ENCODE assay signal across 9 mouse cellular contexts in the genomic region with DNA sequence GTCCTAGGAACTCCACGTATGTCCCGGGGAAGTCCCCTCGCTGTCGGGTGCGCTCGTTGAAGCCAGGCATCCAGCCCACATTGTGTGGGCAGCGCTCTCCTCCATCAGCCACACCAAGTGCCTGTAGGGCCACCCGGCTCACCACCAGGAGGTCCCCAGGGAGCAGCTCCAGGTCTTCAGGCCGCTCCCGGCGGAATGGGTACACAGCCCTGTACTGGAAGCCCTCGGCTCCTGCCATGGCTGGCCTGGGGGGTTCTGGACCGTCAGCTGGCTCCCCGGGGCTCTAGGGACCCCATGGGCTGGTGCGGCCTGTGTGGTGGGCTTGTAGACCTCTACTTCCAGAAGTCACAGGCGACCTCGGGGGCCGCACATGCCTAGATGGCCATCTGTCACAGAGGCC. TPM values are rescaled to one million over a fixed set of nuclear protein-coding genes. Genes with fewer than 3 reads are reported as not detected.
DNase-seq lines count a peak whose midpoint lies in the region; ATAC-seq lines count a peak whose summit lies in the region.
"Had no signal": no experiment of that assay in that cellular context is flagged by ENCODE, and none has a peak within 500 bp of the region (broad histone marks: within the 10 kb centered on the region; RNA-seq: fewer than 3 reads in every experiment).

No protein-coding gene starts in this region.

- H3K4me2 ChIP-seq in forebrain, embryonic 11.5 days (ENCODE audit: low read depth, low read length, severe bottlenecking) = no peak overlapping the region
- H3K4me2 ChIP-seq in lung, embryonic 15.5 days = peak overlapping the region; percentile 85; the same call in 1 of the 2 replicates
- H3K4me2 ChIP-seq in intestine, embryonic 15.5 days (replicated peaks) = peak overlapping the region; percentile 90
- H3K4me2 ChIP-seq in stomach, embryonic 14.5 days (replicated peaks; ENCODE audit: low read depth, low read length) = no peak overlapping the region

- no peak for ATAC-seq in forebrain, embryonic 11.5 days (replicated peaks; ENCODE audit: low FRiP score)
- ATAC-seq in lung, embryonic 15.5 days (ENCODE audit: borderline replicate concordance, extremely low read depth, low FRiP score, low TSS enrichment) = no peak
- no peak for ATAC-seq in intestine, embryonic 15.5 days
- ATAC-seq in stomach, embryonic 14.5 days (ENCODE audit: insufficient number of reproducible peaks, insufficient read depth, low FRiP score, low read depth) = no peak
- ATAC-seq: CD4-positive, CD25-positive, alpha-beta regulatory T cell, adult 4 months had no signal

- peaks cover 12% of the 10 kb centered on the region for H3K27me3 ChIP-seq in forebrain, embryonic 10.5 days (ENCODE audit: poor library complexity, severe bottlenecking)
- H3K27me3 ChIP-seq in forebrain, embryonic 11.5 days (ENCODE audit: control insufficient read depth, insufficient read depth, low read length) = no peaks in the 10 kb centered on the region
- H3K27me3 ChIP-seq in lung, embryonic 15.5 days = no peaks in the 10 kb centered on the region
- no peaks in the 10 kb centered on the region for H3K27me3 ChIP-seq in intestine, embryonic 15.5 days (replicated peaks)
- H3K27me3 ChIP-seq in stomach, embryonic 14.5 days (ENCODE audit: control insufficient read depth, insufficient read depth, low read length) = no peaks in the 10 kb centered on the region

- DNase-seq in forebrain, embryonic 10.5 days (ENCODE audit: extremely low spot score, low spot score) = no peak
- no peak for DNase-seq in forebrain, embryonic 11.5 days (ENCODE audit: low spot score)
- DNase-seq in lung, postnatal 14 days = no peak
- no peak for DNase-seq in urinary bladder, postnatal 25 days (ENCODE audit: low spot score)
- no peak for DNase-seq in thymus, postnatal 0 days (ENCODE audit: low spot score)

- no peak overlapping the region for H3K9ac ChIP-seq in forebrain, embryonic 11.5 days (ENCODE audit: low read length)
- 0 out of 2 replicates have a peak overlapping the region, but pooled peaks have one; percentile 28 for H3K9ac ChIP-seq in lung, embryonic 15.5 days
- H3K9ac ChIP-seq in intestine, embryonic 15.5 days = peak overlapping the region; percentile 98
- H3K9ac ChIP-seq in stomach, embryonic 14.5 days (replicated peaks; ENCODE audit: low read depth, low read length) = 0 out of 2 replicates have a peak overlapping the region, but pooled peaks have one; percentile 10

- 95% methylated on average over 18 of the region's 18 CpGs for WGBS in forebrain, embryonic 10.5 days
- 94% methylated on average over 18 of the region's 18 CpGs for WGBS in forebrain, embryonic 11.5 days
- 92% methylated on average over 18 of the region's 18 CpGs for WGBS in lung, embryonic 15.5 days
- 93% methylated on average over 18 of the region's 18 CpGs for WGBS in intestine, embryonic 15.5 days
- WGBS in stomach, embryonic 14.5 days = 97% methylated on average over 18 of the region's 18 CpGs

- H3K4me3 ChIP-seq in forebrain, embryonic 10.5 days = peak overlapping the region; percentile 72
- no peak overlapping the region for H3K4me3 ChIP-seq in forebrain, embryonic 11.5 days (ENCODE audit: low read depth, low read length)
- no peak overlapping the region for H3K4me3 ChIP-seq in lung, embryonic 15.5 days
- no peak overlapping the region for H3K4me3 ChIP-seq in intestine, embryonic 15.5 days (replicated peaks)
- no peak overlapping the region for H3K4me3 ChIP-seq in stomach, embryonic 14.5 days (ENCODE audit: low read depth, low read length)

- peaks cover 73% of the 10 kb centered on the region for H3K36me3 ChIP-seq in forebrain, embryonic 10.5 days (replicated peaks)
- peaks cover 2% of the 10 kb centered on the region; the same call in 1 of the 2 replicates for H3K36me3 ChIP-seq in forebrain, embryonic 11.5 days (ENCODE audit: control insufficient read depth, insufficient read depth, low read length)
- peaks cover 40% of the 10 kb centered on the region for H3K36me3 ChIP-seq in lung, embryonic 15.5 days
- H3K36me3 ChIP-seq in intestine, embryonic 15.5 days = peaks cover 36% of the 10 kb centered on the region
- peaks cover 38% of the 10 kb centered on the region for H3K36me3 ChIP-seq in stomach, embryonic 14.5 days (ENCODE audit: control insufficient read depth, insufficient read depth, low read length)

- H3K9me3 ChIP-seq in forebrain, embryonic 10.5 days = no peaks in the 10 kb centered on the region
- H3K9me3 ChIP-seq in forebrain, embryonic 11.5 days (ENCODE audit: control insufficient read depth, low read length) = no peaks in the 10 kb centered on the region
- H3K9me3 ChIP-seq in lung, embryonic 15.5 days = no peaks in the 10 kb centered on the region
- no peaks in the 10 kb centered on the region for H3K9me3 ChIP-seq in intestine, embryonic 15.5 days
- no peaks in the 10 kb centered on the region for H3K9me3 ChIP-seq in stomach, embryonic 14.5 days (ENCODE audit: control insufficient read depth, low read depth, low read length)

- peaks cover 62% of the 10 kb centered on the region for H3K4me1 ChIP-seq in forebrain, embryonic 10.5 days
- peaks cover 10% of the 10 kb centered on the region; the same call in 1 of the 2 replicates for H3K4me1 ChIP-seq in forebrain, embryonic 11.5 days (replicated peaks; ENCODE audit: control insufficient read depth, insufficient read depth, low read length)
- peaks cover 48% of the 10 kb centered on the region for H3K4me1 ChIP-seq in lung, embryonic 15.5 days
- peaks cover 46% of the 10 kb centered on the region for H3K4me1 ChIP-seq in intestine, embryonic 15.5 days (replicated peaks)
- peaks cover 37% of the 10 kb centered on the region for H3K4me1 ChIP-seq in stomach, embryonic 14.5 days (ENCODE audit: control insufficient read depth, insufficient read depth, low read length)

- H3K27ac ChIP-seq in forebrain, embryonic 10.5 days = peak overlapping the region; percentile 94; the same call in 1 of the 2 replicates
- no peak overlapping the region for H3K27ac ChIP-seq in forebrain, embryonic 11.5 days (ENCODE audit: low read depth, low read length)
- peak overlapping the region; percentile 80 for H3K27ac ChIP-seq in lung, embryonic 15.5 days
- peak overlapping the region; percentile 44 for H3K27ac ChIP-seq in intestine, embryonic 15.5 days
- no peak overlapping the region for H3K27ac ChIP-seq in stomach, embryonic 14.5 days (ENCODE audit: low read length)

RNA-seq across cellular contexts. Expression of a gene that starts 1.8 kb away (rescaled TPM):
- polyA plus RNA-seq in forebrain, embryonic 10.5 days (2016; fragmentation: Nextera tagmentation; extraction: Ambion mirVana) = 67.1 and 69.2 TPM in 2 replicates
- 58.9 and 61.6 TPM in 2 replicates for polyA plus RNA-seq in forebrain, embryonic 11.5 days (2014; fragmentation: Nextera tagmentation; extraction: Ambion mirVana)
- 56.1 and 56.8 TPM in 2 replicates for polyA plus RNA-seq in lung, embryonic 15.5 days (2015; fragmentation: Nextera tagmentation; extraction: Ambion mirVana)
- 53.1 and 55.3 TPM in 2 replicates for polyA plus RNA-seq in intestine, embryonic 15.5 days (2015; fragmentation: Nextera tagmentation; extraction: Ambion mirVana)
- polyA plus RNA-seq in stomach, embryonic 14.5 days (2014; fragmentation: Nextera tagmentation; extraction: Ambion mirVana) = 44.5 and 45.1 TPM in 2 replicates
- polyA plus RNA-seq in thymus, postnatal 0 days (2015; fragmentation: Nextera tagmentation; extraction: Ambion mirVana) = 35.1 and 38.6 TPM in 2 replicates

RNA-seq across cellular contexts. Expression of a gene that starts 14.0 kb away (rescaled TPM):
- polyA plus RNA-seq in forebrain, embryonic 10.5 days (2016; fragmentation: Nextera tagmentation; extraction: Ambion mirVana) = 30.8 and 34.3 TPM in 2 replicates
- 31.0 and 34.1 TPM in 2 replicates for polyA plus RNA-seq in forebrain, embryonic 11.5 days (2014; fragmentation: Nextera tagmentation; extraction: Ambion mirVana)
- polyA plus RNA-seq in lung, embryonic 15.5 days (2015; fragmentation: Nextera tagmentation; extraction: Ambion mirVana) = 35.4 and 36.2 TPM in 2 replicates
- polyA plus RNA-seq in intestine, embryonic 15.5 days (2015; fragmentation: Nextera tagmentation; extraction: Ambion mirVana) = 59.1 and 72.6 TPM in 2 replicates
- 42.8 and 43.1 TPM in 2 replicates for polyA plus RNA-seq in stomach, embryonic 14.5 days (2014; fragmentation: Nextera tagmentation; extraction: Ambion mirVana)
- 54.3 and 54.4 TPM in 2 replicates for polyA plus RNA-seq in thymus, postnatal 0 days (2015; fragmentation: Nextera tagmentation; extraction: Ambion mirVana)

RNA-seq across cellular contexts. Expression of a gene that starts 20.3 kb away (rescaled TPM):
- 10.5 and 12.2 TPM in 2 replicates for polyA plus RNA-seq in forebrain, embryonic 10.5 days (2016; fragmentation: Nextera tagmentation; extraction: Ambion mirVana)
- polyA plus RNA-seq in forebrain, embryonic 11.5 days (2014; fragmentation: Nextera tagmentation; extraction: Ambion mirVana) = 42.7 and 49.7 TPM in 2 replicates
- 12.8 and 12.9 TPM in 2 replicates for polyA plus RNA-seq in lung, embryonic 15.5 days (2015; fragmentation: Nextera tagmentation; extraction: Ambion mirVana)
- 24.0 and 26.0 TPM in 2 replicates for polyA plus RNA-seq in intestine, embryonic 15.5 days (2015; fragmentation: Nextera tagmentation; extraction: Ambion mirVana)
- 27.0 and 28.7 TPM in 2 replicates for polyA plus RNA-seq in stomach, embryonic 14.5 days (2014; fragmentation: Nextera tagmentation; extraction: Ambion mirVana)
- 7.0 and 8.0 TPM in 2 replicates for polyA plus RNA-seq in thymus, postnatal 0 days (2015; fragmentation: Nextera tagmentation; extraction: Ambion mirVana)

RNA-seq across cellular contexts. Expression of a gene that starts 30.1 kb away (rescaled TPM):
- polyA plus RNA-seq in forebrain, embryonic 10.5 days (2016; fragmentation: Nextera tagmentation; extraction: Ambion mirVana) = 12.0 and 14.9 TPM in 2 replicates
- polyA plus RNA-seq in forebrain, embryonic 11.5 days (2014; fragmentation: Nextera tagmentation; extraction: Ambion mirVana) = 15.9 and 17.4 TPM in 2 replicates
- polyA plus RNA-seq in lung, embryonic 15.5 days (2015; fragmentation: Nextera tagmentation; extraction: Ambion mirVana) = 13.6 and 15.8 TPM in 2 replicates
- polyA plus RNA-seq in intestine, embryonic 15.5 days (2015; fragmentation: Nextera tagmentation; extraction: Ambion mirVana) = 13.2 and 16.8 TPM in 2 replicates
- 10.7 and 13.2 TPM in 2 replicates for polyA plus RNA-seq in stomach, embryonic 14.5 days (2014; fragmentation: Nextera tagmentation; extraction: Ambion mirVana)
- polyA plus RNA-seq in thymus, postnatal 0 days (2015; fragmentation: Nextera tagmentation; extraction: Ambion mirVana) = 37.2 and 37.3 TPM in 2 replicates

RNA-seq across cellular contexts. Expression of a gene that starts 33.5 kb away (rescaled TPM):
- 0.12 TPM in 1 of 2 replicates, not detected in the other for polyA plus RNA-seq in forebrain, embryonic 10.5 days (2016; fragmentation: Nextera tagmentation; extraction: Ambion mirVana)
- not detected in 2 replicates for polyA plus RNA-seq in forebrain, embryonic 11.5 days (2014; fragmentation: Nextera tagmentation; extraction: Ambion mirVana)
- polyA plus RNA-seq in lung, embryonic 15.5 days (2015; fragmentation: Nextera tagmentation; extraction: Ambion mirVana) = 0.16 and 0.27 TPM in 2 replicates
- 0.29 and 0.40 TPM in 2 replicates for polyA plus RNA-seq in intestine, embryonic 15.5 days (2015; fragmentation: Nextera tagmentation; extraction: Ambion mirVana)
- 0.59 TPM in 1 of 2 replicates, not detected in the other for polyA plus RNA-seq in stomach, embryonic 14.5 days (2014; fragmentation: Nextera tagmentation; extraction: Ambion mirVana)
- polyA plus RNA-seq in thymus, postnatal 0 days (2015; fragmentation: Nextera tagmentation; extraction: Ambion mirVana) = 16.2 TPM in 2 replicates

Comparison
In these comparisons a context has a peak if more than half of its experiments do, and no peak if none do; other contexts are left out.
1. H3K27ac ChIP-seq: peak in forebrain, embryonic 10.5 days (single experiment), lung, embryonic 15.5 days (single experiment) and intestine, embryonic 15.5 days (single experiment); none in forebrain, embryonic 11.5 days (single experiment) and stomach, embryonic 14.5 days (single experiment).
2. H3K4me2 ChIP-seq: peak in lung, embryonic 15.5 days (single experiment) and intestine, embryonic 15.5 days (single experiment); none in forebrain, embryonic 11.5 days (single experiment) and stomach, embryonic 14.5 days (single experiment).